Mouse (Mus musculus) B cell, adult 62 days (primary cell): ENCODE results near the gene Gm15023. TPM values are rescaled to one million over a fixed set of nuclear protein-coding genes. Genes with fewer than 3 reads are reported as not detected.

Source experiments
- total RNA-seq: library from RNA; stranded (reverse); gene quantifications from 4 replicates; pipeline ENCODE4 v1.2.4, GENCODE M21; 2023

Gene Gm15023
- total RNA-seq, result not detected in 4 replicates

DNA sequence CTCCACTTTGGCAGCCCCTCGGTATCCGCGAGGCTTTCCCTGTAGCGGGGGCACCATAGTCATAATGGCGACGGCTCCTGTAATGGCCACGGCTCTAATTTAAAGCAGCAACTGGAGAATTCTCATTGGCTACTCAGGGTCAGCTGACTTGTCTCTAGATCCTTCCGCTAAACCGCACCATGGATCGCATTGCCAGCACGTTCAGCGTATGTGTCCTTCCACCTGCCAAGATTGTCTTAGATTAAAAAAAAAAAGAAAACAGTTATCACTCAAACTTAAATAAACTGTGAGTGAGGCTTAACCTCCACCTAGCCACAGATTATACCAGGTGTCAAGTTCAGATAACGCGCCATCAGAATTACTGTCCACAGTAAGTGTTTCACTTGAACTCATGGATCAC, at the start of gene Gm15023:
Gene Gm15023, minus strand, starts transcription at position 101 of the 400 bp plus-strand sequence.

DNA sequence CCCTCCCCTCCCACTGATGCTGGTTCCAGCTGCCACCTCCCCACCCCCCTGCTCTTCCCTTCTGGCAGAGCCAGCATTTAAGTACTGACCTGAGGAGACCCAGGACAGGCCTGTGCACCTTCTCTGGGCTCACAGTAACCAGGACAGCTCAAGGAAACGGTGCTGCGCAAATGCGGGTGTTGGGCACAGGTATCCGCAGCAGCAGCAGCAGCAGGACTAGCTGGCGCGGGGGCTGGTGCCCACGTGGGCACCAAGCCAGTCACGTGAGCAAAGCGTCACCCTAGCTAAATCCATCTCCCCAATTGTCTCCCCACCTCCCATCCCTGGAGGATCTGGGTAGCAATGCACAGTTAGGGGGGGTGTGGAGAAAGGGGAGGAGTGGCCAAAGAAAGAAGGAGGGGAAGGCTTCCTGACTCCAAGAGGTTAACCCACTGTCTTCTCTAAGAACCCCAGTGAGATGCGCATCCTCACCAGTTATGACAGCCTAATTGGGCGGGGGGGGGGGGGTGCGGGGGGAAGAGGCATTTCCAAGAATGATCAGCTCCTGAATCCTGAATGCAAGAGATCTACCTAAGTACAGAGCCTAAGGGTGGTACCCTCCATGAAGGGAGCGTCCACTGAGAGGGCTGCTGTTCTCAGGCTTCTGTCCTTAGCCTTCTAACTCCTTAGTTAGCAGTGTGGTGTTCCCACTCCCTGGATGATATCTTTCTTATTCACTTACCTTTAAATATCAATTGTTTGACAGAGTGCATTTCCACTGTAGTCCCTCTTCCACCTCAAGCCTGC, 33.2 kb upstream of the Gm15023 start, which contains the start of gene Tceal6:
Gene Tceal6, minus strand, starts transcription at position 252 of the 786 bp plus-strand sequence.

Other genes with a start within 250 kb of the Gm15023 start
- 0.34 to 0.42 TPM in 2 of 4 replicates, not detected in the others for gene Nxf2, start 212.9 kb downstream of the Gm15023 start, total RNA-seq
- gene Zmat1, start 168.4 kb downstream of the Gm15023 start, total RNA-seq, result 9.9 to 10.5 TPM (median 10.4 TPM) in 4 replicates
- not detected in 4 replicates for gene Tceal6, start 33.1 kb upstream of the Gm15023 start, total RNA-seq
- gene Pramel3, start 124.7 kb upstream of the Gm15023 start, total RNA-seq, result not detected in 4 replicates
- gene Gm5128, start 195.7 kb upstream of the Gm15023 start, total RNA-seq, result not detected in 4 replicates